In the genomic region with DNA sequence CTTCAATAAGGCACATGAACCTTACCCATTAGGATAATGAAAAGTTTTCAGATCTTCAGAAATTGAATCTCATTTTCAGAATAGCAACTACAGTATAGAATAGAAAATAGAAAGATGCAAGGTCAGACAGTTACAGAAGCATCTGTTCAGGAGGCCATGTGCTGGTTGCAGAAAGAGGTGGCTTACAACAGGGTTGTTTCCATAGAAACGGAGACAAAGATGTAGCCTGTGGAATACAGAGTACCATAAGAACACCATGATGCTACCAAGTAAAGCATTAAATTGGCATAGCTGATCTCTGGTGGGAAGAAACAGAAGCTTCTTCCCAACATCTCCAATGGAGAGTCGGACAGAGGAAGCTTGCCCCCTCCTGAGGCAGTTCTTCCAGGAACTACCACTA, we compare ENCODE assay signal across 28 mouse cellular contexts.
"Had no signal": no experiment of that assay in that cellular context is flagged by ENCODE, and none has a peak within 500 bp of the region (broad histone marks: within the 10 kb centered on the region; RNA-seq: fewer than 3 reads in every experiment).

No protein-coding gene starts in this region.

- H3K36me3 ChIP-seq: embryonic facial prominence, embryonic 10.5 days; embryonic facial prominence, embryonic 12.5 days; embryonic facial prominence, embryonic 13.5 days; embryonic facial prominence, embryonic 15.5 days; forebrain, embryonic 10.5 days; forebrain, embryonic 12.5 days; forebrain, embryonic 15.5 days had no signal

- H3K4me3 ChIP-seq: embryonic facial prominence, embryonic 10.5 days; embryonic facial prominence, embryonic 12.5 days; embryonic facial prominence, embryonic 13.5 days; embryonic facial prominence, embryonic 15.5 days; erythroblast, embryonic 14.5 days; forebrain, embryonic 10.5 days; forebrain, embryonic 12.5 days; forebrain, embryonic 13.5 days; forebrain, embryonic 15.5 days; gastrocnemius, adult 2 months had no signal

- H3K4me2 ChIP-seq: embryonic facial prominence, embryonic 12.5 days; embryonic facial prominence, embryonic 13.5 days; embryonic facial prominence, embryonic 15.5 days; forebrain, embryonic 12.5 days; forebrain, embryonic 13.5 days; forebrain, embryonic 15.5 days had no signal

- H3K27ac ChIP-seq: embryonic facial prominence, embryonic 10.5 days; embryonic facial prominence, embryonic 12.5 days; embryonic facial prominence, embryonic 13.5 days; embryonic facial prominence, embryonic 15.5 days; forebrain, embryonic 10.5 days; forebrain, embryonic 12.5 days; forebrain, embryonic 13.5 days; forebrain, embryonic 15.5 days; gastrocnemius, adult 2 months had no signal

- ATAC-seq: forebrain, embryonic 13.5 days; forebrain, embryonic 14.5 days; forebrain, embryonic 15.5 days; forebrain, embryonic 16.5 days; forebrain, postnatal 0 days had no signal

- DNase-seq: cerebellum, adult 2 months; cerebellum, adult 8-10 months; cerebellum, adult 9-10 months; cerebellum, adult 9-11 months; cerebellum, postnatal 10 days; cerebellum, postnatal 14 days; cerebellum, postnatal 25 days; cerebellum, postnatal 36 days; embryo, embryonic 11 days; forebrain, postnatal 0 days; gastrocnemius, adult 2 months; gastrocnemius, postnatal 10 days; gastrocnemius, postnatal 14 days; gastrocnemius, postnatal 25 days; gastrocnemius, postnatal 36 days; heart, adult 11 months; heart, adult 18-20 months had no signal

- H3K9me3 ChIP-seq: embryonic facial prominence, embryonic 10.5 days; embryonic facial prominence, embryonic 12.5 days; embryonic facial prominence, embryonic 13.5 days; embryonic facial prominence, embryonic 15.5 days; forebrain, embryonic 10.5 days; forebrain, embryonic 12.5 days; forebrain, embryonic 13.5 days; forebrain, embryonic 15.5 days had no signal

- H3K27me3 ChIP-seq: embryonic facial prominence, embryonic 12.5 days; embryonic facial prominence, embryonic 13.5 days; embryonic facial prominence, embryonic 15.5 days; forebrain, embryonic 12.5 days; forebrain, embryonic 13.5 days; forebrain, embryonic 15.5 days had no signal

- H3K9ac ChIP-seq: embryonic facial prominence, embryonic 12.5 days; embryonic facial prominence, embryonic 13.5 days; embryonic facial prominence, embryonic 15.5 days; forebrain, embryonic 12.5 days; forebrain, embryonic 13.5 days; forebrain, embryonic 15.5 days; forebrain, postnatal 0 days had no signal

- H3K4me1 ChIP-seq: embryonic facial prominence, embryonic 10.5 days; embryonic facial prominence, embryonic 12.5 days; embryonic facial prominence, embryonic 13.5 days; embryonic facial prominence, embryonic 15.5 days; forebrain, embryonic 10.5 days; forebrain, embryonic 12.5 days; forebrain, embryonic 13.5 days; forebrain, embryonic 15.5 days had no signal
